Mouse (Mus musculus) adrenal gland, adult 18-20 months (tissue): ENCODE measurements around the gene Tbc1d17. TPM values are rescaled to one million over a fixed set of nuclear protein-coding genes. Genes with fewer than 3 reads are reported as not detected.

Source experiments
- DNase-seq, 2 experiments: peaks; one replicate each; pipeline ENCODE4 v3.0.0; 2021 to 2022; ENCODE audit warnings: low spot score in 2 of 2
- total RNA-seq, 2 experiments: library from RNA; stranded (reverse); gene quantifications; 1 replicate in 1 of 2; 2 replicates in 1 of 2; pipeline ENCODE4 v1.2.3; 2021

Gene Tbc1d17
- total RNA-seq, 2 experiments from 2014 or later, result 48.1 to 60.2 TPM

- DNase-seq, result peak in 1 of 2 experiments; percentile 80
These were observed 21.0 kb upstream of the Tbc1d17 start, which contains the start of gene Ptov1 for GRCm38 (mm10) chr7:44869697-44870528. Gene Ptov1 (minus strand): TSS chr7:44869788.

GRCm38 (mm10) chr7:44868919-44869696 lies 20.2 kb upstream of the Tbc1d17 start:
- DNase-seq, result peak; percentile 69 to 76

- no peak for DNase-seq
These were observed 19.6 kb upstream of the Tbc1d17 start for GRCm38 (mm10) chr7:44868465-44868864.

GRCm38 (mm10) chr7:44867802-44868201 lies 18.9 kb upstream of the Tbc1d17 start:
- DNase-seq, result no peak

- no peak for DNase-seq
These were observed 18.3 kb upstream of the Tbc1d17 start for GRCm38 (mm10) chr7:44867010-44867702.

- peak; percentile 57 to 65 for DNase-seq
These were observed 17.6 kb upstream of the Tbc1d17 start for GRCm38 (mm10) chr7:44866276-44867009.

- no peak for DNase-seq
These were observed 16.0 kb upstream of the Tbc1d17 start for GRCm38 (mm10) chr7:44864595-44865542.

GRCm38 (mm10) chr7:44863982-44864494 lies 15.2 kb upstream of the Tbc1d17 start:
- DNase-seq, result no peak

- no peak for DNase-seq
These were observed 14.3 kb upstream of the Tbc1d17 start for GRCm38 (mm10) chr7:44863210-44863609.

- no peak for DNase-seq
These were observed 13.6 kb upstream of the Tbc1d17 start for GRCm38 (mm10) chr7:44862434-44862833.

GRCm38 (mm10) chr7:44861429-44861816 lies 12.5 kb upstream of the Tbc1d17 start:
- DNase-seq, result no peak

GRCm38 (mm10) chr7:44860576-44861428 lies 11.9 kb upstream of the Tbc1d17 start:
- peak; percentile 69 to 75 for DNase-seq

- no peak for DNase-seq
These were observed 11.0 kb upstream of the Tbc1d17 start for GRCm38 (mm10) chr7:44859896-44860295.

- no peak for DNase-seq
These were observed 9.0 kb upstream of the Tbc1d17 start for GRCm38 (mm10) chr7:44857905-44858304.

- DNase-seq, result peak; percentile 78 to 81
These were observed 8.2 kb upstream of the Tbc1d17 start, which contains the start of gene Pnkp for GRCm38 (mm10) chr7:44857042-44857552. Gene Pnkp (plus strand): TSS chr7:44857139.

- no peak for DNase-seq
These were observed 7.5 kb upstream of the Tbc1d17 start for GRCm38 (mm10) chr7:44856265-44856916.

GRCm38 (mm10) chr7:44855036-44855435 lies 6.2 kb upstream of the Tbc1d17 start:
- no peak for DNase-seq
